Mouse (Mus musculus) heart, adult 2 months (tissue): ENCODE measurements around the gene Mxra7.

ENCODE experiments used
- CTCF ChIP-seq: fragments of 200-600 bp; IDR thresholded peaks from 2 replicates; pipeline ENCODE4 v1.8.1; 2022; ENCODE audit warnings: antibody characterized with exemption, mild to moderate bottlenecking, moderate library complexity
- EP300 ChIP-seq: fragments of 200-500 bp; IDR thresholded peaks from 2 replicates; pipeline ENCODE4 v1.6.1; 2011; ENCODE audit warnings: low read depth, low read length, control low read depth; ENCODE audit not compliant: insufficient read depth
- POLR2A ChIP-seq: fragments of 200-500 bp; IDR thresholded peaks from 2 replicates; pipeline ENCODE4 v1.6.1; 2011; ENCODE audit warnings: mild to moderate bottlenecking, low read depth, low read length, control low read depth; ENCODE audit not compliant: insufficient read depth

DNA sequence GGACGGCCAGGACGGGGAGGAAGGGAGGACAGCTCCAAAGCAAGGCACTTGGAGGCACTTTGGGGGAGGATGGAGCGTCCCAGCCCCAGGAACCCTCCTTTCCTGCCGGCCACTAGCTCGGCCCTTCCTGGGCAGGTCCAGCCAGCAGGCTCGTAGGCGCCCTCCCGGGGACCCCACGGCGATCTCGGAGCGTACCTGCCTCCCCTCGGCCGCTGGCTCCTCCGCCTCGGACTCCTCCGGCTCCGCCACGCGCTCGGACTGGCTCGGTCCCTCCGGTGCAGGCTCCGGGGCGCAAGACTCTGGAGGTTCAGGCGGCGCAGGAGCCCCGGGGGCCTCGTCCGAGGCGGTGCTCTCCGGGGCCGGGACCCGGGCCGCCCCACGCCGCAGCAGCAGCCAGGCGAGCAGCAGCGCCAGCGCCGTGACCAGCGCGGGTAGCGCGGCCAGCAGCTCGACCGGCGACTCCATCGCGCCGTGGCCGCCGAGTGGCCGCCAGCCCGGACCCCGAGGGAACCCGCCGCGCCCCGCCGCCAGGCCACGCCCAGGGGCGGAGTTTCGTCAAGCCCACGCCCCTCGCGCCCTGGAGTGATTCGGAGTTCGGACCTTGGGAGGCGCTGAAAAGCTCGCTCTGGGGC, at the start of gene Mxra7:
- 0 out of 2 replicates have a peak, but pooled peaks have one; percentile 17 for TF ChIP-seq EP300
- peak; percentile 37; the same call in 1 of the 2 replicates for TF ChIP-seq CTCF
- peak; percentile 61; the same call in 1 of the 2 replicates for TF ChIP-seq POLR2A
